Mouse (Mus musculus): Measurements from ENCODE around the gene Pnliprp2. TPM values are rescaled to one million over a fixed set of nuclear protein-coding genes. Genes with fewer than 3 reads are reported as not detected.

Pnliprp2 gene
- polyA plus RNA-seq, 1 experiment from 2014 or later = 0.26 TPM

Other genes starting within 250 kb of the Pnliprp2 start
- gene Ccdc172, start 247.7 kb upstream of the Pnliprp2 start, polyA plus RNA-seq (2014; fragmentation: Nextera tagmentation; extraction: Ambion mirVana) = not detected in 2 replicates
- gene Pnlip, start 107.2 kb upstream of the Pnliprp2 start, polyA plus RNA-seq (2014; fragmentation: Nextera tagmentation; extraction: Ambion mirVana) = not detected in 2 replicates
- gene Pnliprp1, start 30.8 kb upstream of the Pnliprp2 start, polyA plus RNA-seq (2014; fragmentation: Nextera tagmentation; extraction: Ambion mirVana) = 0.37 TPM in 1 of 2 replicates, not detected in the other
- gene 1700019N19Rik, start 34.7 kb downstream of the Pnliprp2 start, polyA plus RNA-seq (2014; fragmentation: Nextera tagmentation; extraction: Ambion mirVana) = not detected in 2 replicates
- 0.35 and 0.42 TPM in 2 replicates for gene Eno4, start 183.7 kb downstream of the Pnliprp2 start, polyA plus RNA-seq (2014; fragmentation: Nextera tagmentation; extraction: Ambion mirVana)
- gene Hspa12a, start 183.9 kb downstream of the Pnliprp2 start, polyA plus RNA-seq (2014; fragmentation: Nextera tagmentation; extraction: Ambion mirVana) = 4.0 and 4.6 TPM in 2 replicates

Measured in heart, embryonic 11.5 days (tissue).